Mouse (Mus musculus): Measurements from ENCODE around the gene Dmgdh.

Gene Dmgdh

DNA sequence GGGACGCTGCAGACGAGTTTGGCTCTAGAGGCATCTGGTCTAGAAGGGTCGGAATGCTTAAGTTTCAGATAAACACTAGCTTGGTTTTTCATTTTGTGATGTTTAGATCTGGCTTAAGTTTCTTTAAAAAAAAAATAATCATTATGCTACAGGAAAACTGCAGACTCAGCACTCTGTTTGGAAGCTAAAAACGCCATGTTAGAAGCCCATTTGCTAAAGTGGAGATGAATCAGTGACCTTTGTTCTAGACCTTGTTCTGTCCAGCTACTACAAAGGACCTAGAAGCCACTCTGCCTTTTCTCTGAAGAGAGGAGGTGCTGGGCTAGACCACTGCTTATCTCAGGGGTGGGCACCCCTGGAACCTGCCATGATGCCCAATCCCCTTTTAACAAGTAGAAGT is 36.1 kb downstream of the Dmgdh start:
- DNase-seq (ENCODE audit: low read depth) = no peak

GRCm38 (mm10) chr13:93711226-93711625 is 37.0 kb downstream of the Dmgdh start:
- DNase-seq (ENCODE audit: low read depth) = no peak

DNA sequence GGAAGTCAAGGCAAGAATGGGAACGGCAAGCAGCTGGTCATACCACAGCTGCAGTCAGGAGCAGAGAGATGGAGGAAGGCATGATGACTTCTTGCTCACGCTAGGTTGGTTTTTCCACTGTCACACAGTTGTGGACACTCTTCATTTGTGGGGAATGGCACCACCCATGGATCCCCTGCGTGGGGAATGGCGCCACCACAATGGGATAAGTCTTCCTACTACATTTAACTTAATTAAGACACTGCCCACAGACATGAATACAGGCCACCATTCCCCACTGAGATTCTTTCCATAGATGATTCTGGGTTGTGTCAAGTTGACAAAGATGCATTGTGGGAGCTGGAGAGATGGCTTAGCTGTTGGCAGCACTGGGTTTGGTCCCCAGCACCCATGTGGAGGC is 38.1 kb downstream of the Dmgdh start:
- no peak for DNase-seq (ENCODE audit: low read depth)

- no peak for DNase-seq (ENCODE audit: low read depth)
These were observed 39.6 kb downstream of the Dmgdh start for GRCm38 (mm10) chr13:93713826-93714225.

DNA sequence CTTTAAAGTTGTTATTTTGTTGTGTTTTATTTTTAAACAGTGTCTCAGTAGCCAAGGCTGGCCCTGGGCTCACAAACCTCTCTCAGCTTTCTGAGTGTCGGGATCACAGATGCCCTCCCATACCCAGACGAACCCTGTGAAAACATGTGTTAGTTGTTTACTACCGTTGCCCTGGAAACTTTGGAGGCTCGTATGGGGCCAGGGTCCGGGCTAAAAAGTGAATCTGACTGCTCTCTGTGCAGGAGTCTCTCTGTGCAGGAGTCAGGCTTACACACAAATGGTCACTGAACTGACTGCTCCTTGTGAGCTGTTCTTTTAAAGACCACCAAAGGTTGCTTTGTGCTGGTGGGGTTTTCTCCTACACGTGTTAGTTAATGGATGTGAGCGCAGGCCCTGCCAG is 42.9 kb downstream of the Dmgdh start:
- no peak for DNase-seq (ENCODE audit: low read depth)

- DNase-seq (ENCODE audit: low read depth) = peak; percentile 48
These were observed 44.7 kb downstream of the Dmgdh start for GRCm38 (mm10) chr13:93718948-93719347.

GRCm38 (mm10) chr13:93721916-93722315 is 47.7 kb downstream of the Dmgdh start:
- no peak for DNase-seq (ENCODE audit: low read depth)

DNA sequence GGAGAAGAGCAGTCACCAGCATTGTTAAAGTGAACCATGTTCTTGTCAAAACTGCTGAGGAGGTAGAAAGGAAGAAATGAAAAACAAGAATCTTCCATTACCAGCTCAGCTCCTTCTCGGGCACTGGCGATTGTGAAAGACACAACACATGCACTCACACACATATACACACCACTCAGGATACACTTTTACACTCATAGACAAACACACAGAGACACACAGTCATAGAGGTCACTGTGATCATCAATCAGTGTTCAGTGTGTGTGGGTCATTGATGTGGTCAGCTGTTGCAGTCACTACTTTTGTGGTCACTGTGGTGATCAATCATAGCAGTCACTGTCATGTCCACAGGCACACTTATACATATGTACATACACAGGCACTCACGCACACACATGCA is 49.2 kb downstream of the Dmgdh start:
- DNase-seq (ENCODE audit: low read depth) = no peak

- peak; percentile 13 for DNase-seq (ENCODE audit: low read depth)
These were observed 50.0 kb downstream of the Dmgdh start for GRCm38 (mm10) chr13:93724206-93724605.

DNA sequence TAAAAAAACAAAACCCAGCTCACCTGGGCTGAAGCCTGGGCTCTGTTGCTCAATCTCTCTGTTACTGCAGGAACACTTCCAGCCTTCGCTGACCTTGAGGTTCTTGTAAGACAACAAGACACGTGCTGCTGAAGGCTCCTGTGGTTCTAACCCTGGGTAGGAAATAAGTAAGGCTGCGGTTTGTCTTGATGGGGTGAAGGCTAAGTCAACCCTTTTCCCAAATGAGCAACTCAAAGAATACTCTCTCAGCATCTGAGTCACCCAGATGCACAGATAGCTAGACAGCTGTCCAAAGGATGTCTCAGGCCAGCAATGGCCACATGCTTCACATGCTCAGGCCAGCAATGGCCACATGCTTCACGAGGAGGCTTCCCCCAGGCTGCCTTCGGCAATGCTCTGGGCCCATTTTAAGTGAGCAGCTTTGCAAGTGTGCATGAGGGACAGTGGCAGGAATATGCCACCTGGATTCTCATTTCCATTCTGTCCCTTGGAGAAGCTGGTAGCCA is 61.0 kb downstream of the Dmgdh start:
- DNase-seq (ENCODE audit: low read depth) = no peak

DNA sequence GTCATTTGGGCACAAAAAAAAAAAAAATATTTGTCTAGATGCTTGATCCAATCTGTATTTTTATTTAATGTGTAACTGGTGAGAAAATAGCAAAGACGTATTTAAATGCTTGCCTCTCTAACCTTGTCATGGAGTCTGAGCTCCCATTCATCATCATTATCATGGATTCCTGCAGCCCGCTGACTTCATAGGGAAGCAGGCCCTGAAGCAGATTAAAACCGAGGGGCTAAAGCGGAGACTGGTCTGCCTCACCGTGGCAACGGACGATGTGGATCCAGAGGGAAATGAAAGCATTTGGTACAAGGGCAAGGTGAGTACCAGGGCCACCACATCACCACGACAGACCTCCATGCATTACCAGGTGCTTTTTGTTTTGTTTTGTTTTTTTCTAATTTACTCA is 69.9 kb downstream of the Dmgdh start:
- DNase-seq (ENCODE audit: low read depth) = no peak

GRCm38 (mm10) chr13:93752597-93753400 is 78.6 kb downstream of the Dmgdh start:
- DNase-seq (ENCODE audit: low read depth) = no peak

DNA sequence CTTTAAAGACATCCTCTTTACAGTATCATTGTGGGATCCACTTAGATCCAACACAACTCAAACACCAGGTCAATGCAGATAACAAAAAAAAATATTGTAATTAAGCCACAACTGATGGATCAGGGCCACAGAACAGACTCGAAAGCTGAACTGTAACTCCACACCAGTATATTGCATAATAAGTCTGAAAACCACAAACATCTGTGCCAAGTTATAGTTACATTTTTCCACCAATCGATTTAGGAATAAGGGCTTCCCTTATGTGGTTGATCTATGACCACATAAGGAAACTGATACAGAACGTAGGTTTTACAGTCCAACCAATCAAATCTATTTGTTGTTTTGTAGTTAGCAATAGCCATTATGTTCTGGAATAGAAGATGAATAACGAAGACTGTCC is 80.9 kb downstream of the Dmgdh start:
- DNase-seq (ENCODE audit: low read depth) = no peak

DNA sequence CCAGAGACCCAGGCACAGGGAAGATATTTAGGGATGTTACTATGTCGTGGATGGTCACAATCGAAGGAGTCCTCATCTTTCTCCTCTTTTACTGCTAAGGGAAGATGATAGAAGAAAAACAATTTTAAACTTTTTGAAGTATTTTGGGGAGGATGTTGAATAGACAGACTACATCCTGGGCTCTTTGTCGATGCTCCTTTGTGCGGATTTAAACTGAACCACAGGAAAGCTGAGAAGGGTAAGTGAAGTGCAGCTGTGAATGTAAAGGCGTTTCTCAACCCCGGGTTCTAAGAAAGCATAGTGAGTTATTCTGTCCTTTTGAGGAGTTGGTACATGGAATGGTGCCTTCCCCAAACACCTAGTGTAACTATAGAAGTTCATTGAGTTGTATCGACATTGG is 82.4 kb downstream of the Dmgdh start:
- no peak for DNase-seq (ENCODE audit: low read depth)

GRCm38 (mm10) chr13:93757514-93757913 is 83.3 kb downstream of the Dmgdh start:
- no peak for DNase-seq (ENCODE audit: low read depth)

- no peak for DNase-seq (ENCODE audit: low read depth)
These were observed 84.1 kb downstream of the Dmgdh start for GRCm38 (mm10) chr13:93758149-93758898.

DNA sequence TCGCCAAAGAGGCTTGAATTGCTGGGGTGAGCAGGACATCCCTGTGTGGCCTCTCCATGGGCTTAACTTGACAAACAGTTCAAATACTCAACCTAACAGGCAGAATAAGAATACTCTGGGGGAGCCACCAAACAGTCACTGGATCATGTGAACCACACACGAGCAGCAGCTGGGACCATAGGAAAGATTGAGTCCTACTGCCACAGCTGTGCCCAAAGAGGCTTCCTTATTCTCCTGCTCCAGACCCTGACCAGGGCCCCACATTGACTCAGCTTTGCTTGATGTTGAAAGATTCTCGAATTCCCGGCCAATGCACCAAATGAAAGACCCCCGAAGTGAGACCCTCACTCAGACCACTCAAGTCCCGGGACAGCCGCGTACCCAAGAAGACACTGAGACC is 87.6 kb downstream of the Dmgdh start:
- DNase-seq (ENCODE audit: low read depth) = no peak

DNA sequence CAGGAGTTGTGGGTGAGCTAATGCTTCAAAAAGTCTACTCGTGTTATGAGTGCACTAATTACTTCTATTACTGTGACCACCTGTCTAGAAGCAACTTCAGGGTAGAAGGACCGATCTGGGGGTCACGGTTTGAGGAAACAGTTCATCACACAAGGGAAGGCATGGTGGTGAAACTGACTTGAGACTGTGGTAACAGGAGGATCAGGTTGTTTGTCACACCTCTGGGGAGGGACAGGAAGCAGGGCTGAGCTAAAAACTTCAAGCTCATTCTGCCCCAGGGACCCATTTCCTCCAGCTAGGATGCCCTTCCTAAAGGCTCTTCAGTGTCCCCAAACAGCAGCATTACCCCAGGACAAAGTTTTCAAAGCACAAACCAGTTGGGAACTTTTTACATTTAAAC is 88.6 kb downstream of the Dmgdh start:
- no peak for DNase-seq (ENCODE audit: low read depth)

DNA sequence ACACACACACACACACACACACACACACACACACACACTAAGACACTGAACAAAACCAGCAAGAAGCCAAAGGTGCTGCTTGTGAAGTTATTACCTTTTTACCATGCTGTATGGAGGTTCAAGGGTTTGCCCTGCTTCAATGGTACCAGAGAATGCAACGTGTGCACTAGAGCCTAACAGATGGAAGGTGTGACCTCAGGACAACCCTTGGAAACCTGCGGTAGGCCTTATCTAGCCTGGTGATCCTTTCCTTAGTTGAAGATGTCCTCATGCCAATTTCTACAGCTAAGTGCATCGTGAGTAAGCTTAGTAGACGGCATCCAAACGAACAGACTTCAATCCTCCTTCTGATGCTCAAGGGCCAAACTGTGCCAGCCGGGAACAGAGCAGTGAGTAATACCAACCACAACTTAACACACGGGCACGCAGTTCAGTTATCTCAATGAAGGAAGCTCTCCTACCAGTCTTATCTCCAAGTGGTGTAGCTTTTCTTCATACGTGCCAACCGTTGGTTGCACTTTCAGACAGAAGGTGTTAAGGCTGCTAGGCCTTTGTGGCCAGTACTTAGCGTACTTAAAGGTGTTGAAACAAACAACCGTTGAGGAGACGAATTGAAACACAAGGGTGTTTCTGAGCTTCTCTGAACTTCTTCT is 90.2 kb downstream of the Dmgdh start:
- no peak for DNase-seq (ENCODE audit: low read depth)

- DNase-seq (ENCODE audit: low read depth) = no peak
These were observed 96.9 kb downstream of the Dmgdh start for GRCm38 (mm10) chr13:93771031-93771587.

DNA sequence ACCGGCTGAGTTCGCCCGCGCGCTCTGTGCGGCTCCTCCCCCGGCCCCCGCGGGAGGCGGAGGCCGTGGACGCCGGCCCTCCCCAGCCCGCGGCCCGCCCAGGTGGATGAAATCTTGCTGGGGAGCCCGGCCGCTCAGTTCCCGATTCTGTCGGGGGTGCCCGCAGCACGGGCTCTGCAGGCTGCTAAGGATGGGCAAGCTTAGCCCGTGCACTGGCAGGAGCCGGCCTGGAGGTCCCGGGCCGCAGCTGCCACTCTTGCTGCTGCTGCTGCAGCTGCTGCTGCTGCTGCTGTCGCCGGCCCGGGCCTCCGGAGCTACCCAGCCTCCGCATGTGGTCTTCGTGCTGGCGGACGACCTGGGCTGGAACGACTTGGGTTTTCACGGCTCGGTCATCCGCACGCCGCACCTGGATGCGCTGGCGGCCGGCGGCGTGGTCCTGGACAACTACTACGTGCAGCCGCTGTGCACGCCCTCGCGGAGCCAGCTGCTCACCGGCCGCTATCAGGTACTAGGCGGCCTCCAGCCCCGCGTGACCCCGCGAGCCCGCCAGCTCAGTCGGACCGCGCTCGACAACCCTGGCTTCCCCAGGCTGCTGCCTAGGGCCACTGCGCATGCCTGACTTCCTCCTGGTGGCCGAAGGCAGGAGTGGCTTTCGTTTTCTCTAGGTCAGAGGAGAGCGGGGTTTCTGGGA is 97.5 kb downstream of the Dmgdh start, which contains the start of gene Arsb:
Arsb (plus strand) TSS at position 43 of the 691 bp plus-strand sequence.
- peak; percentile 72 for DNase-seq (ENCODE audit: low read depth)

DNA sequence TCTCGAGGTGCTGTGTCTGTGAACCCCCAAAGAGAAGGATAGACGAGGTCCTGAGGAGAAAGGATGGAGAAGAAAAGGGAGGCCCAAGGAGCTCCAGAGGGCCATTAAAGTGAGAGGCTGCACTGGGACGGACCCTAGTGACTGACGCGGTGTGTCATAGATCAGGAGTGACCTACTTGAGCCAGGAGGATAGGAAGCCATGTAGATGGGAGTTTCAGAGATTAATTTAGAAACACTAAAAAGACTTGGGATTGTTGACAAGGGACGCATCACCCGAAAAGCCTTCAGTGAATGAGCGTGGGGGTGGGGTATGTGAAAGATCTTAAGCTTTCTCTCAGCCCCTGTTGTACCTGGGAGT is 98.0 kb downstream of the Dmgdh start:
- DNase-seq (ENCODE audit: low read depth) = no peak
